Mouse (Mus musculus) olfactory bulb, adult 2 months (tissue): ENCODE measurements around the gene Mpig6b.

Experiments used
- CTCF ChIP-seq: fragments of 200-500 bp; IDR thresholded peaks from 2 replicates; pipeline ENCODE4 v1.5.1; 2012; ENCODE audit warnings: low read depth, mild to moderate bottlenecking, low read length, moderate library complexity; ENCODE audit not compliant: insufficient read depth
- POLR2A ChIP-seq: fragments of 200-500 bp; IDR thresholded peaks from 2 replicates; pipeline ENCODE4 v1.6.1; 2012; ENCODE audit warnings: mild to moderate bottlenecking, low read depth, low read length, moderate library complexity; ENCODE audit not compliant: insufficient read depth

DNA sequence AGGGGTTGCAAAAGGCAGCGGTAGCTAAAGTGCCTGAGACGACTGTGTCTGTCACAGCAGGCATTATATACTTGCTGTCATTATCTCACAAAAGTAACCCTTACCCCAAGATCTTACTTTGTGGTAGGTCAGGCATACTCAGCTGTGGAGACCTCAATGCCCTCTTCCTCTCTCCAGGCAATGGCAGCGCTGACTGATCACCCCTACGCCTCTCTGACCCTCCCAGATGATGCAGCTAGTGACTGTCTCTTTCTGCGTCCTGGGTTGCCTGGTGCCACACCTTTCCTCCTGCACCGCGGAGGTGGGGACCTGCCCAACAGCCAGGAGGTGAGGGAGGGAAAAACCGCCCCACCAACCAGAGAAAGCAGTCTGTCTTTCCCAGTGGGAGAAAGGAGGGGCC, 4.7 kb downstream of the Mpig6b start:
- TF ChIP-seq CTCF = no peak
- no peak for TF ChIP-seq POLR2A
